Mouse (Mus musculus) right cerebral cortex, postnatal 10 days (tissue): ENCODE data around the gene Dvl2.

ENCODE experiments used
- DNase-seq, 2 experiments: peaks; one replicate each; pipeline ENCODE4 v3.0.0; 2021; ENCODE audit warnings: low spot score in 2 of 2

Gene Dvl2

DNA sequence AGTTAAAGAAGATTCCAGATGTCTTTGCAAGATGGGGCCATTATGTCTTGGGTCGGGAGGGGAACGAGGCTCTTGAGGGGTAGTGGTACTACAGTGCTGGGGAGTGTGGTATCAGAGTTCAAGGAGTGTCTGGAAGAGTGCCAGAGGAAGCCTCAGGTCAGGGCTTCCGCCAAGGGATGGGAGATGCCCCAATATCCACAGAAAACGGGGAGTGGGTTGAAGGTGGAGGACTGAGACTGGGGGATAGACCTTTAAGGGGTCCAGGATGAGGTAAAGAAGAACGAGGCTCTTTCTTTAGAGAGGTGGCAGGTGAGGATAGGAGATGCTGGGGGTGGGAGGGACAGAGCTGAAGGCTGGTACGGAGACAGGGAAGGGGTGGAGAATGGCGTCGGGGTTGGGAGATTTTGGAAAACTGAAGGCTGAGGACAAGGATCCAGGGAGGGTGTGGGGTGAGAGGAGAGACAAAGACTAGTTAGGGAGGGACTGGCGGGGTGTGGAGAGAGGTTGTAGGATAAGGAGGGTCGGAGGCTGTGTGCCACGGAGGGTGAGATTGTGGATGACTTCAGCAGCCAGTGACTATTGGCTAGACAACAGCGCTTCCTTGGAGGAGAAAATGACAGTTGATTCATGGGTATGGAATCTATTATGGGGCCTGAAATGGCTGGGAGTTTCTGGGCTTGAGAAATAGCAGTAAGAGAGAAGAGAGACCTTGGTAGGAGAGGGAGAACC lies 28.2 kb downstream of the Dvl2 start:
- no peak for DNase-seq

DNA sequence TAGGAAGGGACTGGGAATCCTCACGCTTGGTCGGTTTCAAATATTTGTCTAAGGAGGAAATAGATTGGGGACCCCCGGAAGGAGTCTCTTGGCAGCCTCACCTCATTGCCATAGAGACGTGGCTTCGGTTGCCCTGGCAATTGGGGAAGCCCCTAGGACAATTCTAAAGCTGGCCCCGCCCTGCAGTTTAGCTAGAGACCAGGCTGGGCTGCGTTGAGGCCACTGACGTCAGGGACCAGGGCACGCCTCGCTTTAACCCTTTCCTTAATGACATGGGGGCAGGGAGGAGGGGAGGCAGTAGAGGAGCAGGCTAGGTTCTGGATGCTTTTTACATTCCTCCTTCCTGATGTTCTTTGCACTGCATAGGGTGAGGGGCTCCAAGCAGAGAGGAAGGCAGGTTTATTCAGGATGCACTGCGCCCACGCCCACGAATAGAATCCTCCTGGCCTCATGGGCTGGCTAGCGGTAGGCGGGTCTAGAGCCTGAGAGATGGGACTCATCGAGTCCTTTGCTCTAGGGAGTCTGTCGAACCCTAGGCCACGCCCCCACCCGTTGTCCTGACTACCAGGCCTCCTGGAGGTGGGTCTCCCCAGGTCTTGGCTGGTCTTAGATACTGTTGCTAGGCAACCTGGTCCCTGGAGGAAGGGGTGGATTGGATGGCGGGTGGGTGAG lies 28.9 kb downstream of the Dvl2 start:
- DNase-seq = peak; percentile 95 to 98

DNA sequence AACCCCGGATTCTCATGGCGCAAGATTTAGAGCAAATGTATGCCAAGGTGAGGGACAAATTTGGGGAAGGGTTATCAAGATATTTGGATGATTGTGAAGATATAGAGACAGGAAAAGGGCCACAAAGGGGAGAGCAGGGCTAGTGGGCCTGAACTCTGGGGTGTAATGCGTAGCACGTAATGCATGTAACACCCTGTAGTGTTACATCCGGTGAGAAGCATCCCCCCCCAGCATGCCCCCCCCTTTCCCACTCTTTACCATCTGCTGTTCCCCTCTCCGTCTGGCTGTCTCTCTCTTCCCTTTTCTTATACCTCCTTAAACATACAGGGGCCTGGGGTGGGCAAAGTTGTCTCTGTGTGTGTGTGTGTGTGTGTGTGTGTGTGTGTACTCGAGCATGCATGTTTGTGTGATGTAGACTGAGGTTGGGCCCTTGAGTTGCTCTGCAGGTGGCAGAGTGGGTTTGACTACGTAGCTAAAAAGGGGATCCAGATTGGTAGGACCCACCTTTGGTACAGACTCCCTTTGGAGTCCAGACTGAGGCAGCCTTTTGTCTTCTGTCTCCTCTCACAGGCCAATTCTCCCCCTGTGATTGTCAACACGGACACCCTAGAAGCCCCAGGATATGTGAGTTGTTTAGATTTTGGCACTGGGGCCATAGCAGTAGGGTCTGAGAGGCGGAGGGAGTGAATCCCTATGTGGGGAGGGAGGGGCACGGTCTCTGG lies 29.6 kb downstream of the Dvl2 start:
- no peak for DNase-seq

DNA sequence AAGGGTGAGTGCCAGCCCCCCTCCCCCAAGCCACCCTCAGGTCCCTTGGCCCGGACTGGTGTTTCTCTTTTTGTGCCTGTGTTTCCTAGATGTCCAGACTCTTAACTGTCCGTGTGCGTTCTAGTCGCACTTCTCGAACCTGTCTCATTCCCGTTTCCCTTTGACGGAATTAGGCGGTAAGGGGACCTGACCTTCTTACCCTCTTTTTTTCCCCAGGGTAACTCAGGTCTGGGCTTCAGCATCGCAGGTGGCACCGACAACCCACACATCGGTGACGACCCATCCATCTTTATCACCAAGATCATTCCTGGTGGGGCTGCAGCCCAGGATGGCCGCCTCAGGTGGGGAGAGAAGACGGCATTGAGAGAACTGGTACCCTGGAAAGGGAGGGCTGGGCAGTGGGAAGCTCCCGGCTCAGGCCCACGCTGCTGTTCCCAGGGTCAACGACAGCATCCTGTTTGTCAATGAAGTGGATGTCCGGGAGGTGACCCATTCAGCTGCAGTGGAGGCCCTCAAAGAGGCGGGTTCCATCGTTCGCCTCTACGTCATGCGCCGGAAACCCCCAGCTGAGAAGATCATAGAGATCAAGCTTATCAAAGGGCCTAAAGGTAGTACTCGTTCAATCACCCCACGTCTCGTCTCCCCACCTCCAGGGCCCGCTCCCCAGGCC lies 30.4 kb downstream of the Dvl2 start:
- no peak for DNase-seq

DNA sequence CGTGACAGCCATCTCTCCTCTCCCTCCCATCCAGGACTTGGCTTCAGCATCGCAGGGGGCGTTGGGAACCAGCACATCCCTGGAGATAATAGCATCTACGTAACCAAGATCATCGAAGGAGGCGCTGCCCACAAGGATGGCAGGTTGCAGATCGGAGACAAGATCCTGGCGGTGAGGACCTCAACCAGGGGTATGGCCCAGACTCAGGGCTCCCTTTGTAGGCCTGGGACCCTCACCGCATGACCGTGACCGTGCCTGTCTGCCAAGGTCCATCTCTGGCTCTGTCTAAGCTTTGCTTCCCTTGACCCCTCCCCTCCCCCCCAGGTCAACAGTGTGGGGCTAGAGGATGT lies 30.9 kb downstream of the Dvl2 start:
- DNase-seq = no peak

DNA sequence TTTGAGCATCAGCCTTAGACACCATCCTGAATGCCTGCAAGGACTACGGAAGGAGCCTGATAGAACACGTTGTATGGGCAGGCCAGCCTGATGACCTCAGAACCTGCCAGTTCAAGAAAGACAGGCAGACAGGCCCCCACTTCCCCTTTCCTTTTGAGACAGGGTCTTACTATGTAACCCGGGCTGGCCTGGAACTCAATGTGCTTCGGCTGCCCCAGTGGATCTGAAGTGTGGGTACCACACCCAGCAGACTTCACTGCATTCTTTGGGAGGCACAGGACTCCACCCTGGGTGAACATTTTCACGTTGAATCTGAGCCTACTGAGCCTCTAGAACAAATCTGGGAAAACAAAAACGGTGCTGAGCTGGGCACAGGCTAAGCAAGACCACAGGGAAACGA lies 37.8 kb downstream of the Dvl2 start:
- no peak for DNase-seq

DNA sequence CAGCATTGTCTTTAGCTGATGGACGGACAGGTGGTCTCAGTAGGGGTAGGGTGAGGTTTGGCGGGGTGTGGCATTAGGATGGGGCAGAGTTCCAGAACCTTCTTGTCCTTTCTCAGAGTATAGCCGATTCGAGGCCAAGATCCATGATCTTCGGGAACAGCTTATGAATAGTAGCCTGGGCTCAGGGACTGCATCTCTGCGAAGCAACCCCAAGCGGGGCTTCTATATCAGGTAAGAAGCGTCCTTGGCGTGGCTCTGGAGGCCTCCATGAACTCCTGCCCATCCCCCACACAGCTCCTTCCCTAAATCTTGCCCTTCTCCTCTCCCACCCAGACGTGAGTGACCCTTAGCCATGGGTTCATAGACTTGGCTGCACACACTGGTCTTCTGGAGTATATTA lies 39.2 kb downstream of the Dvl2 start:
- DNase-seq = no peak

DNA sequence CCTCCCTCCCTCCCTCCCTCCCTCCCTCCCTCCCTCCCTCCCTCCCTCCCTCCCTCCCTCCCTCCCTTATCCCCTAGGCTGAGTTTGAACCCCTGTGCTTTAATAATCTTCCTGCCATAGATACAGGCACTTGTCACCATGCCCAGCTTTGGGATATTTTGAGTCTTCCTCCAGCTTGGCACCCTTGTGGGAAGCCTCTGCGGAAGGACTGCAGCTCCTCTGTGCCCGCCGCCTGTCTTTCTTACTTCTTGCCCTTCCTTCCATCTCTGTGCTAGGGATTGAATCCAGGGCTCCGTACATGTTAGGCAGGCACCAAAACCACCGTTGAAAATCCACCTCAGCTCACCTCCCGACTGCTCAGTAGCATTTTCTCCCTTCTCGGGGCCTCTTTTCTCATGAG lies 39.8 kb downstream of the Dvl2 start:
- peak in 1 of 2 experiments; percentile 71 for DNase-seq

DNA sequence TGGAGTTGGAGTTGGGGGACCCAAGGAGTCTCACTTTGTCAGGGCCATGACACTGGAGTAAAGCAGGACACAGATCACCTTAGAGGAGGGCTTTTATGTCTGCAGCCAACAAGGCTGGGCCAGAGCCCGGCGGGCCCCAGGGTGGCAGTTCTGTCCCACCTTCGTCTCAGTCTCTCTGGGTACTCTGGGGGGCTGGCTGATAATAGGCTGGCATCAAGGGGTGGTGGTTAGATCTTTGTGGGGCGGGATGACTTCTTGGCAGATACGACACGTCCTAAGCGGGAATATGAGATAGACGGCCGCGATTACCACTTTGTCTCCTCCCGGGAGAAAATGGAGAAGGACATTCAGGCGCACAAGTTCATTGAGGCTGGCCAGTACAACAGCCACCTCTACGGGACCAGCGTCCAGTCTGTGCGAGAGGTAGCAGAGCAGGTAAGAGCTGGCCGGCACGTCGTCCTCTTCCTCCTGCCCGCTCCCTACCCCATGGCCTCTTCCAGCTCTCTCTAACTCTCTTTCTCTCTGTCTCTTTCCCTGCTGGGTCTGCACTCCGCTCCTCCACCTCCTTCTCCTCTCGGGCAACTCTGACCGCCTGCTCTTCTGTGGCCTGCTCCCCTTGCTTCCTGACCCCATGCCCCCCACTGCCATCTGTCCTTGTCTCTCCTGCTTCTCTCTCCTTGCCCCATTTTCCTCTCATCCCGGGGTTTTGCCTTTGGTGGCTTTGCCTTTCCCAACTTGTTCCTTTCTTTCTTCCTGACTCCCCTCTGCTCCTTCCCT lies 42.1 kb downstream of the Dvl2 start:
- peak in 1 of 2 experiments; percentile 22 for DNase-seq

DNA sequence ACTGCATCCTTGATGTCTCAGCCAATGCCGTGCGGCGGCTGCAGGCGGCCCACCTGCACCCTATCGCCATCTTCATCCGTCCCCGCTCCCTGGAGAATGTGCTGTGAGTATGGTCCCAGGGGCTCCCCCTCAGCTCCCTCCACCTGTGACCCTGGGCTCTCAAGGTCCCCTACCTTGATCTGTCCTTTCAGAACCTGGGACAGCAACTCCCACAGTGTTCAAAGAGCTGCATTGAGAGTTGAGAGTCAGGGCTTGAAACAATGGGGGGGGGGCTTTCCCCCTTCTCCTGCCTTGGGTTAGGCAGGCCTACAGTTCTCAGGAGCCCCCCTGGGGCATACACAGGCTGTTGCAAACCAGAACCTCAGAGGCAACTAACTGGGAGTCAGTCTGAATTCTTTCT lies 43.3 kb downstream of the Dvl2 start:
- peak in 1 of 2 experiments; percentile 24 for DNase-seq

DNA sequence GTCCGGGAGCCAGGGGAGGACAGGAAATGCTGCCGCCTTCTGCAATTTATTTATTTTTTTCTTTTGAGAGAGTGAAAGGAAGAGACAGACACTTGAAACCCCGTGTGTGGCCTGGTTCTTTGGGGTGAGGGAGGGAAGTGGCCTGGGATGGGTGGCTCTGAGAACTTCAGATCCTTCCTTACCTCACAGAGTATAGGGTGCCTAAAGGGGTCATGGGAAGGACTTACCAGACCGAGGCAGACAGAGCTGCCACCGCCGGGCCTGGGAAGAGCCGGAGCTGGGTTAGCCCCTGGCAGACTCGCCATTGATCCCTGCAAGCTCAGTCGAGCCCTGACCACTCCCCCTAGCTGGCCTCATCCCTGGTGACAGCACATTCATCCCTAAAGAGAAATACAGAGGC lies 45.0 kb downstream of the Dvl2 start:
- DNase-seq = peak in 1 of 2 experiments; percentile 28

DNA sequence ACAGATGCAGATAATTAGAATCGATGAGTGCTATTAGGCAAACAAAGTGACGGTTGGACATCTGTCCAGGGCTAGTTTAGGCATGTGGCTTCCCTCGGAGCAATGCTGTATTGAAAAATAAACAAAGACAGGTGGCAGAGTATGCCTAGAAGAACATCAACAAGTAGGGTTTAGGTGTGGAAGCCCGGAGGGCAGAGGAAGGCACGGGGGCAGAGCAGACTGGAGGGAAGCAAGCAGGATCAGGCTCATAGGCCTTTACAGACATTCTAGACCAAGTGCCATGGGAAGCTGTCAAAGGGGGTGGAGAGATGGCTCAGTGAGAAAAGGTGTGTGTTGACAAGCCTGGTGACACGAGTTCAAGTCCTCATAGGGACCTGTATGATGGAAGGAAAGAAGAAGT lies 49.0 kb downstream of the Dvl2 start:
- DNase-seq = peak in 1 of 2 experiments; percentile 37

DNA sequence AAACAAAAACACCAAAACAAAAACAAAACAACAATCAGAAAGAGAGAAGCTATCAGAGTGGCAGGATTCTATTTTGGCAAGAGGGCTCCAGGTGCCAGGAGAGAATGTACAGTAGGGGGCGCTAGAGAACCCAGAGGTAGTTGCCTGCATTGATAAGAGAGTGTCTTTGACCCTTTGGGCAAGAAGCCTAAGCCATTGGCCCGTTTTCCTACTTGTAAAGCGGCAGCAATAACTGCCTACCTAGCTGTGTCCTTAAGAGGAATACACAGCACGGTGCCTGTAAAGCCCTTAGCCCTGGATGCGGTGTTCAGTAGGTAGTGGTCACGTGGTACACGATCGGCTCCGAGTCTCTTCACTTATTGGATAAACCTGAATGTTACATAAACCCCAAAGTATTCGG lies 49.4 kb downstream of the Dvl2 start:
- DNase-seq = peak in 1 of 2 experiments; percentile 56

DNA sequence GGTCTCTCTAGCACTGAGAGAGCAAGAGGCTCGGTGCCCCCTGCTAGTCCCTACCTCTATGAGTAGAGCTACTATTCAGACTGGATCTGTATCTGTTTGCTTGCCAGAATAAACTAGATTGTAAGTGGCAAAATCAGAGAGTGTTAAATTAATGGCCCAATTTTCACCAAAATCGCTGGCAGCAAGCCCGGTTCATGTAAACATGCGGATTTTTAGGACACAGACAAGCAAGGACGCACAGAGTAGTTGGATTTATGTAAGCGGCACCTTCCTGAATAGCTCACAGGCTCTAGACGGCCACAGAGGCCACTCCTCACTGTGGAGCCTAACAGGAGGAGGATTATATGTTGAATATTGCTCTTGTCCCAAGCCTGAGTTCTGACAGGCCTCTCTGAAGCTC lies 52.8 kb downstream of the Dvl2 start:
- peak; percentile 35 to 41 for DNase-seq

DNA sequence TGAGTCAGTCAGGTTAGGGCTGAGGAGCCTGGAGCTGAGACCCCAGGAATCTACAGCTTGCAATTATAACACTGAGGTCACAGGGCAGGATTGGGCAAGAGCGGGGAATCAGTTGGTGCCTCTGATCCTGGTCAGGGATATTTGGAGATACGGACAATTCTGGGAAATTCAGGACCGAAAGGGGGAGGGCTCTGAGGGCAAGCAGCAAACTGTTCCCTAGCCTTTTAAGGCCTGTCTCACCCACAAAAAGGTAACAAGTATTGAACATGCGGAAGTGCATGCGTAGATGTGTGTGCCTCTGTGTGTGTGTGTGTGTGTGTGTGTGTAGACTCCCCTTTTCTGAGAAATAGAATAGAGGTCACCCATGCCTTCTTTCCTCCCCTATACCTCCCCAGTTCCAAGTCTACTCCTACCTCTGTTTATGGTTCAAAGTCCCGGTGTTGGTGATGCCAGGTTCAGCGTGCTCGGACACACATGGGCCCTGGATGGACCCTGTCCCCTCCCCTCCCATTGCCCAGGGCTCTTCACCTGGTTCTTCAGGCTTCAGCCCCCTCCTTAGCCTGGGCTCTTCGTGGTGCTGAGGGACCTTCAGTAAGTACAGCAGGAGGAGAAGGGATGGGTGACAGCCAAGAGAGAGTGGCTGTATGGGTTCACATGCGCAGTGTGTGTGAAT lies 53.6 kb downstream of the Dvl2 start, which contains the start of gene Asgr1:
TSS of gene Asgr1 (plus strand) at position 188 of the 673 bp plus-strand sequence.
- DNase-seq = peak in 1 of 2 experiments; percentile 27

DNA sequence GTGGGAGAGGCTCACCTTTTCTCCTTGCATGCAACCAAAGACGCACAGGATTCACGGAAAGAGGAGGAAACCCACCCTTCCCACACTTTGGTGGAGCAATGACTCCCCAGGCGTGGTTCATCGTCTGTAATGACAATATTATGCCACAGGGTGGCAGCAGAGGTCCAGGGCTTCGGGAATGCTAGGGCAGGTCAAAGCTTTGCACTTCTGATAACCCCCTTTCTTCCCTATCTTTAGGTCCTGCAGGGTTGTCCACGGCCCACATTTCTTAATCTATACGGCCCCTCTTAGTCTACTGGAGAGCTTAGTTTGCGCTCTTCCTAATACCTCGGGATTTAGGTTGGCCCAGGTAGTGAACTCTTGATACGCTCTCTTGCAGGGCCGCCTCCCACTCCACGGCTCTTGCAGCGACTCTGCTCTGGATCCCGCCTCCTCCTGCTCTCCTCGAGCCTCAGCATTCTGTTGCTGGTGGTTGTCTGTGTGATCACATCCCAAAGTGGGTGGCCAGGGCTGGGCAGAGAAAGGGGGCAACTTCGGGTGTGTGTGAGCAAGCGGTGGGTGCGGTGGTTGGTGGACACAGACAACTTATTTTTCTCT lies 55.3 kb downstream of the Dvl2 start:
- DNase-seq = peak; percentile 61 to 82

DNA sequence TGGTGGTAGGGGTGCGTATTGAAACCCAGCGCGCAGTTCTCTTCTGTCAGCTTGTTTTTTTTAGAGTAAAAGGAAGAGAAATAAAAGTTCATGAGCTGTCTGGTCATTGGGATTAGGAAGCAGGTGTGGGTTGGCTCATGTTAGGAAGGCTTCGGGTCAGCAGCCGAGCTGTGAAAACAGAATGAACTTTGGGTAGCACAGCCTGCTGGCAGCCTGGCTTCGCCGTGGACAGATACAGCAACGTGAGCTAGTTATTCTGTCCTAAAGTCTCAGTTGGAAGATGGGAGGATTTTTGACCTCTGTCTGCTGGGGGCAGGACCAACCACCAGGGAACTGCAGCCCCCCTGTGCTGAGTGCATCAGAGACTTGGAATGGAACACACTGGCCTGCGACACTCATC lies 57.4 kb downstream of the Dvl2 start:
- no peak for DNase-seq

DNA sequence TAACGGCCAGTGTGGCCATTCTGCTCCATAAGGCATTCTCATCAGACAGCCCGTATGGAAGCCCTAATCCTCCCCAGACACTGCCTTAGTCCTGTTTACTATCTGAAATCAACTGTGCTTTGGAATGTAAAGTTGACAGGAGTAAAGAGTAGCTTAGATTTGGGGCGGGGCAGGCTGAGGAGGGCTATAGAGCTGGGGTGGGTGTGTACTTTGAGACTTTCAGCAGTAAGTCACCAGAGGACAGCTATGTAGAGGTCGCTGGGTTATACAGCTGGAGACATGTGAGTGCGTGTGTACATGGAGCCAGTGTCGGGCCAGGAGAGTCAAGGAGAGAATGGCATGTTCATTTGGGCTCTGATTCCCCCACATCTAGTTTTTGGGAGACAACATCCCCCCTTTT lies 59.5 kb downstream of the Dvl2 start:
- no peak for DNase-seq
